Mouse (Mus musculus) CH12F3 (cell line): Measurements from ENCODE around the gene Nfe2.
"Not testable (repeated sequence)": the region's sequence is repeated elsewhere in the genome, so short reads cannot be mapped to it uniquely, and the experiment has no call there.

ENCODE experiments used
- in situ Hi-C: fragments of 300-500 bp; cut with MboI; formaldehyde crosslinking; loops from 2 replicates; pipeline ENCODE4 v1.14.3; 2020; ENCODE audit warnings: low sequenced_read_pairs

Nfe2 gene

DNA sequence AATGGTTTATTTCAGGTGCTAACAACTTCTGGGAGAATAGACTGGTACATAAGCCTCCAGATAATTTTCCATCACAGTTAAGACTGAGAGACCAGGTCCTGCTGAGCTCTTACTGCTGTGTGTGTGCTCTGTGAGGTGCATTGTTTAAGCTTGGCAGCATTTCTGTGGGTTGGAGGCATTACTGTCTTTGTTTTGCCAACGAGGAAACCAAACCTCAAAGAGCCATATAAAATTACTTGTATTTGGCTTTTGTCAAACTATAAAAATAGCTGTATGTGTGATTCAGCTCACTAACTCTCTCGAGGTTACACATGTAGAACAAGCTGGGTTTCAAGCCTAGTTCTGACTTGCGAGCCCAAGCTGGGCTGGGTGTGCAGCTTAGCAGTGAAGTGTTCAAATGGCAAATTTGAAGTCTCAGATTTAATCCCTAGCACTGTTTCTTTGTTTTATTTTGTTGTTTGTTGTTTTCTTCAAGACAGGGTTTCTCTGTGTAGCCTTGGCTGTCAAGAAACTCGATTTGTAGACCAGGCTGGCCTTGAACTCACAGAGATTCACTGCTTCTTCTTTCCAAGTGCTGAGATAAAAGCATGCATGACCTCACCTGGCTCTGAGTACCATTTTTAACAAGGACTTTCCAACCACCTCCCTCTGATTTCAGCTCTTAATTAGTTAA is 34.6 kb upstream of the Nfe2 start:
- in situ Hi-C loops, result no loop called here

DNA sequence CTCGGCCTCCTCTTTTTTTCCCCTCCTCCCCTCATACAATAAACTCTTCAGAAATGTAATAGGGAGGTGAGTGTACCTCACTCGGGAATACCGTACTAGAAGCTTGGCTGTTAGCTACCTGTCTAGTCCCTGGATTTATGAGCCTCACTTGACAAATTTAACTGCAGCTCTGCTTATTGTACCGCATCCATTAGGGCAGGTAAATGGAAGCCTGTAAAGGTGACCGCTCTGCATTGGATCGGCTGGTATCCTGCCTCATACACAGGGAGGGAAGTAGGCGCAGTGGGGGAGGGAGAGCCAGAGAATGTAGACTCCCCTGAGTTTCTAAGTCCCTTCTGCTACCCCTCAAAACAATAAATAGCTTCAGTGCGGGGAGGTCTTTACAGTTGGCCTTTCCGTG is 32.6 kb upstream of the Nfe2 start:
- in situ Hi-C loops, result no loop called here

DNA sequence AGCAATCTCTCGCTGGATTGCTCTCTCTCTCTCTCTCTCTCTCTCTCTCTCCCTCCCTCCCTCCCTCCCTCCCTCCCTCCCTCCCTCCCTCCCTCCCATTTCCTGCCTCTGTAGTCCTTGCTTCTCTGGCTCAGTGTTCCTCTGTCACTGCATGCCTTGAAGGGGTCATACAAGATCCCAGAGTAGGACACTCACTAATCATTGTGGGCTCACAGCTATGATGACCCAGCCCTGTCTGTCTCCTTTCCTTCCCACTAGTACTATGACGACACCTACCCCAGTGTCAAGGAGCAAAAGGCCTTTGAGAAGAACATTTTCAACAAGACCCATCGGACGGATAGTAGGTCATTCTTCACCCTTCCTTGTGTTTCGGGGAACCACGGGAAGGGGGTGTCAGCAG is 32.2 kb upstream of the Nfe2 start:
- in situ Hi-C loops, result no loop called here

DNA sequence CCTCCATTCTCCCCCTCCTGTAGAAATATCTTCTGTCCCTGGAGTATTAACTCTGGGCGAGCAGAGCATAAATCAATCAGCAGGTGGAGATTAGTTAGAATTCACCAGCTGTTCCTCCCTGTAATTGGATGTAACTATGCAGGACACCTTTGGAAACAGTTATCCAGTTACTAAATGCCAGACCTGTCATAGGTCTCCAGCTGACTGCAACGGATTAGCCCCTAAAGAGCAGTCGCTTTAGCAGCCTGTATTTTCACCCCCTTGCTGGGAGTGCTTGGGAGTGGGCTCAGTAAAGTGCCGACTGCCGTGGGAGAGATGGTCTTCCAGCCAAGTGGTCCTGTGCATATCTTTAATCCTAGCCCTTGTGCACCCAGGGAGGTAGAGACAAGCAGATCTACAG is 31.4 kb upstream of the Nfe2 start:
- in situ Hi-C loops, result no loop called here

DNA sequence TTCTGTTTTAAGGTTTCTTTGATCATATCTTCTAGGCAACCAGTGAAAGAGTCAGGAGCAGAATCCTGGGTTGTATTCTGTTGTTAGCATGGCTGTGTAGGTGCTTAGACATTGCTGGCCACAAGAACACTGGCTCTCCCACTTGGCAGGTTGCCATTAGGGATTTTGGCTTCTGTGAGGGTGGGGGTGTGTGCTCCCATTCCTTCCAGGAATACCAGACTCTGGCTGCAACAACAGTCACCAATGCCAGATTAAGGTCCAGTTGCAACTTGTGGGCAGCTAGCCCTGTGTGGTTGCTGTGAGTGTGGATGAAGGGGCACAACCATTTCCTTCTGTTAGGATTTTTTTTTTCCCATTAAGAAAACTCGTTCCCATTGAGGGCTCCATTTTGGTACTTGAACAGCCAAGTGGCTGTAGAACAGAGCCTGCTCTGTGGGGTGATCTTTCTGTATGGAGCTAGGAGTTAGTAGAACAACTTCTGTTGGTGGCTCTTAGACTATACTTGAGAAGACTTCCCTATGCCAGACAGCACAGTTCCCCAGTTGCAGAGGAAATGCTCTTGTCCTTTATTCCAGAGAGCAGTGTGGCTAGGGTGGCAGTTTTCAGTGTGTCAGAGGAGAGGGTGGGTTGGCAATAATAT is 27.7 kb upstream of the Nfe2 start:
- in situ Hi-C loops, result no loop called here

DNA sequence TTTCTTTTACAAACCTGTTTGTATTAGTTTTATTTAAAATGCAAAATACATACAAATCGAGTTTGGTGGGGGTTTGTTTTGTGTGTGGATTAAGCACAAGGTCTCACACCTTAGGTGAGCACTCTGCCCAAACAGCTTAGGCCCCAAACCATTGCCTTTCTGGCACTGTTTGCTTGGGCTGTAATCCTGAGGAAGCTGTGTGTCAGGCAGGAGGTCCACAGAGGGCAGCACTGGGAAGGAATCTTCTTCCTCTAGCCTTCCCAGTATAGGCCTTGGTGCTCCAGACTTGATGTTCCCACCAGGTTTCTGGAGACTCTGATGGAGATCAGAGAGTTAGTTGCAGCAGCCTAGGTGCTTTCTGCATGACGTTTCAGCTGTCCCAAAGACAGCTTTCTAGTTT is 26.4 kb upstream of the Nfe2 start:
- in situ Hi-C loops, result no loop called here

DNA sequence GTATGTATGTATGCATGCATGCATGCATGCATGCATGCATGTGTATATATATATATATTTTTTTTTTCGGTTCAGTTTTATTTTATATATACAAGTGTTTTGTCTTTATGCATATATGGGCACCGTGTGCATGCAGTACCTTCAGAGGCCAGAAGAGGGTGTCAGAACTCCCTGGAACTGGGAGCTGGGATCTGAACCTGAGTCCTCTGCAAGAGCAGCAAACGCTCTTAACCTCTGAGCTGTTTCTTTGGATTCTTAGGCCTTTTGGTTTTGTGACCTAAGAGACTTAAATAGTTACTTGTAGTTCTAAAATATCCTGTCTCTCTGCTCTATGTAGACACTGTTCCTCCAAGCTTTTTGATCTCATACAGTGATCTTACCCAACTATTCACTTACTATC is 25.9 kb upstream of the Nfe2 start:
- in situ Hi-C loops, result no loop called here

DNA sequence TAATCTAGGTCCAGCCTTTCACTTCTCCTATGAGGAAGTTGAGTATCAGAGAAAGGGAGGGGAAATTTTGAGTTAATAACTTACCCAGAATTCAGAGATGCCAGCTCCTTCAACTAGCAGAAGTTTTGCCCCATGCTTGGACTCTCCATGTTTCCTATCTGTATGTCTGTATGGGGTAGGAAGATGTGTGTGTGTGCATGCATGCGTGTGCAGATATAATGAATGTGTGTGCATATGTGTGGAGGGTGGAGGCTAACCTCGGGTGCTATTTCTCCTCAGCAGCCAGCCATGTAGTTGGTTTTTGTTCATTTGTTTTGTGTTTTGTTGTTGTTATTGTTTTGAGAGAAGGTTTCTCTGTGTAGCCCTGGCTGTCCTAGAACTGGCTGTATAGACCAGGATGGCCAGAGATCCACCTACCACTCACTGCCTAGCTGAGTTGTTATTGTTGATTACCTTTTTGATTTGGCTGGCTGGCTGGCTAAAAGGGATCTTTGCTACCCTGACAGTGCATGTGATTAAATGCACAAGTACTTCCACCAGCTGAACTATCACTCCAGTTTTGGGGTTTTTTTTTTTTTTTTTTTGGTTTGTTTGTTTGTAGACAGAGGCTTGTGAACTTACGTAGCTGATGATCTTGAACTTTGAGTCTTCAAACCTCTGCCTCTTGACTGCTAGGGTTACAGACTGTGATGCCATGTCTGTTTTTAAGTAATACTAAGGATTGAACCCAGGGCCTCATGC is 23.4 kb upstream of the Nfe2 start:
- in situ Hi-C loops, result no loop called here

DNA sequence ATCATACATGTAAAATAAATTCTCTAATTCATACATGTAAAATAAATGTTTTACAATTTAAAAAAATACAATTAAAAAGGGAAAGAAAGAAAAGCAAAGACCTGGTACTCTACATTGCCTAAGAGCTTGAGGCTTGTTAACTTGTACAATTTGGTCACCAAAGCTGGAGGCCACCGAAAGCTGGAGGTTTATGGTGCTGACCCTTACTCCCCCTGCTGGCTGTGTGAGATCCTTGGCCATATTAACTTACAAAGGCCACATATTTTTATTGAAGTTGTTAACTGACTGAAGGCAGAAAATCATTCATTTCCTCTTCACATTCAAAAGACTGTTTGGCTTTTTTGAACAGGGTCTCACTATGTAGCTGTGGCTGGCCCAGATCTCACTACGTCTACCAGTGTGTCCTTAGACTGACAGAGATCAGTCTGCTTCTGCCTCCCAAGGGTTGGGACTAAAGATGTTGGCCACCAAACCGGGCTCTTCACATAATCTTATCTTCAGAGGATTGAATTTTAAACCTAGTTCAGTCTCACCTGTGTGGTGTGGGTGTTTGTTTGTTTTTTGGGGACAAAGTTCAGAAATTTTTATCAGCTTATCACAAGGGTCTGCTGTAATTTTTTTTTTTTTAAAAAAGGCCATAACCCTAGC is 22.7 kb upstream of the Nfe2 start:
- in situ Hi-C loops, result no loop called here

DNA sequence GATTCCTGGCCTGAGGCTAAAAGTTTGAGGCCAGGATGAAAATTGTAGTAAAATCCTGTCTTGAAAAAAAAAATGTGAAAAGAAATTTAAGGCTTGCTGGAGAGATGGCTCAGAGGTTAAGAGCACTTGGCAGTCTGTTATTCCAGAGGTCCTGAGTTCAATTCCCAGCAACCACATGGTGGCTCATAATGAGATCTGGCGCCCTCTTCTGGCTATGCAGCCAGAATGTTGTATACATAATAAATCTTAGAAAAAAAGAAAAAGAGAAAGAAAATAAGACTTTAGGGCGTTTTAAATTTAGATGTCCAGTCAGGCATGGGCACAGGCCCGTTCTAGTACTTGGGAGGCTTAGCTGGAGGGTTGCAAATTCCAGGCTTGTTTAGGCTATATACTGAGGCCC is 21.5 kb upstream of the Nfe2 start:
- in situ Hi-C loops, result no loop called here

DNA sequence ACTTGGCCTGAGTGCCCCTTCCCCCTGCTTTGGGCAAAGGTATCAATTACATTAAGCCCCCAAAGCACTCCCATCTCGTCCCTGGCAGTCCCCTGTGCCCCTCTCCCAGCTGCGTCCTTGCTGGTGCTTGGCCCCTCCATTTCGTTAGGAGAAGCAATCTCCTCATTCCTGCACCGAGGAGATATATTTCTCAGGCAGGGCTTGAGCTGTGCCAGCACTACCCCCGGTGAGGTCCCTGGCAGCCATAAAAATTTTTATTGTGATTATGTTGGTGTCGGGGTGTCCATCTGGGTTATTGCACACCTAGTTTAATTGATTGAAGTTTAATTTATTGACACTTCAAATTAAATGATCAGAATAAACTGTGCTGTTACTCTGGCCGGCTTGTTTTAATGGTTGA is 19.7 kb upstream of the Nfe2 start:
- in situ Hi-C loops, result no loop called here

DNA sequence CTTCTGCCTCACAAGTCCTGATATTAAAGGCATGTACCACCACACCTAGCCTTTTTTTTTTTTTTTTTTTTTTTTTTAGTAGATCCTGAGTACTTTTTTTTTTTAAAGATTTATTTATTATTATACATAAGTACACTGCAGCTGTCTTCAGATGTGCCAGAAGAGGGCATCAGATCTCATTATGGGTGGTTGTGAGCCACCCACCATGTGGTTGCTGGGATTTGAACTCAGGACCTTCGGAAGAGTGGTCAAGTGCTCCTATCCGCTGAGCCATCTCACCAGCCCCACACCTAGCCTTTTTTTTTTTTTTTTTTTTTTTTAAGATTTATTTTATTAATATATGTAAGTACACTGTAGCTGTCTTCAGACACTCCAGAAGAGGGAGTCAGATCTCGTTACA is 17.7 kb upstream of the Nfe2 start:
- in situ Hi-C loops, result not testable (repeated sequence)

DNA sequence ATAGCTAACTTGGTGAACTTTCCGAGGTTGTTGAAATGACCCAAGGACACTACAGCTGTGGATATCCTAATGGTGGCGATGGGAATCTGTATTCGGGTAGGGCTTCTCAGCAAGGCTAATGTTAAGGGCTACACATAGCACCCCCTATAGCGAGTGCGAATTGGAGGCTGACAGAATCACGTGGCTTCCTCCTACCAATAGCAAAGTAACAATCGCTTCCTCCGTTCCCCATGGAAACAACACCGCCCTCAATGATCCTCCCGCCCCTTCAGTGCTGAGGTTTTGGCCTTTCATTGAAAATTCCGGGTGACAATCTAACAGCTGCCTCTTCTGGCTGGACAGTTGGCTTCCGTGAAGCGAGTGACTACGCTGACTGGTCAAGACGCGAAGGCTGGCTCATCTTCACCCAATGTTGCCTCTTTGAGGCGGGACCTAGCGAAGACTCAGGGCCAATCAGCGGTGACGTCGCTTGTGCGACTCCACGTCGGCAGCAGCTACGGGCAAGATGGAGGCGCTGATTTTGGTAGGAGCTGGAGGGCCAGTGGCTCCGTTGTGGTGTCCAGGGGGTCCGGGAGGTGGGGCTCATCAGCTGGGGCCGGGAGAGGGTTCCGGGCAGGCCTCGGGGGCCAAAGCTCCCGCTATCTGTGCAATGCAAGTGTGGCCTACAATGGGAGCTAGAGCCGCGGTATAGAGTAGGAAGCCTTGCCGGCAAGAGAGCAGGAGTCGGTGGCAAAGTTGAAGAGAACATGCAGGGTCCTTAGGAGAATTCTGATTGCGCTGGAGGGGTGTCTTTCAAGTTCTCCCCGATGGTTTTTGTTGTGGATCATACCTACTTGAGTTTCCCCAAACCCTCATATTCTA is 14.4 kb upstream of the Nfe2 start, which contains the start of gene Copz1:
Gene Copz1 (plus strand): TSS at position 296 of the 861 bp plus-strand sequence.
- in situ Hi-C loops, result no loop called here

DNA sequence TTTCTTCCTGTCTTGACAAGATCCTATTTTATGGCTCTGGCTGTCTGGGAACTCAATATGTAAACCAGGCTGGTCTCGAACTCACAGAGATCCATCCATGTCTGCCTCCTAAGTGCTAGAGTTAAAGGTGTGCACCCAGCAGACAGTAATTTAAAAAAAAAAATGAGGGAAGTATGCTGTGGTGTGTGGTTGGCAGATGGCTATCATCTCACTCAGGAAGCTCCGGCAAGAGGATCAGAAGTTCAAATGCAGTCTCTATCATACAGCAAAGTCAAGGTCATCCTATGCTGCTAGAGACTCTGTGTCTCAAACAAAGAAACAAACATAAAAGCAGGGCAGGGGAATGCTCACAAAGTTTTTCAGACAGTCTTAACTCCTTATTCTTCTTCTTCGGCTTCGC is 10.7 kb upstream of the Nfe2 start:
- in situ Hi-C loops, result no loop called here

DNA sequence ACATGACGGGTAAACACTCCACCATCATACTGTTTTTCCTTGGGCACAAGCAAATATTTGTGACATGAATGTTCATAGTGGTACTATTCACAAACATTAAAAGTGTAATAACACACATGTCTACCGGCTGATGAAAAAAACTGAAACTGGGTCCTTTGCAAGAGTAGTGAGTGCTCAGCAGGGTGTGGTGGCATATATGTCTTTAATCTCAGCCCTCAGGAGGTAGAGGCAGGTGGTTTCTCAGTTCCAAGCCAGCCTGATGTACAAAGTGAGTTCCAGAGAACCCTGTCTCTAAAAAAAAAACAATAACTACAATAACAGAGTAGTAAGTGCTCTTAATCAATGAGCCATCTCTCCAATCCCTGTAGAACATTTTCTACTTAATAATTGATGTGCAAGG is 6.6 kb upstream of the Nfe2 start:
- in situ Hi-C loops, result no loop called here

DNA sequence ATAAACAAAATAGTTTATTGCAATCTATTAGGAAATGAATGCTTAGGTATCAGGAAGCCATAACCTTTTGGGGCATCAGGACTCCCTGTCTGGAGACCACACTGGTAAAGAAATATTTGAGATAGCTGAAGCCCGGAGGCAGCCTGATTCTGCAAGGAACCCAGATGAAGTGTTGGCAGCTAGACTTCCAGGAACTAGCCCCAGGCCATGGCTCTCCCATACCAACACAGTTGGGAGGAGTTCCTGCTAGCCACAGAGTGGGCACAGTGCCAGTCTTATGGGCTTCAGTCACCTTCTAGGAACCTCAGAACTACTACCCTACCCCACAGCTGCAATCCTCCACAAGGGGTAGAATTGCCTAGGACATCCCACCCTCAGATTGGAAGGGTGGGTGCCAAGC is 1.8 kb upstream of the Nfe2 start:
- in situ Hi-C loops, result no loop called here

DNA sequence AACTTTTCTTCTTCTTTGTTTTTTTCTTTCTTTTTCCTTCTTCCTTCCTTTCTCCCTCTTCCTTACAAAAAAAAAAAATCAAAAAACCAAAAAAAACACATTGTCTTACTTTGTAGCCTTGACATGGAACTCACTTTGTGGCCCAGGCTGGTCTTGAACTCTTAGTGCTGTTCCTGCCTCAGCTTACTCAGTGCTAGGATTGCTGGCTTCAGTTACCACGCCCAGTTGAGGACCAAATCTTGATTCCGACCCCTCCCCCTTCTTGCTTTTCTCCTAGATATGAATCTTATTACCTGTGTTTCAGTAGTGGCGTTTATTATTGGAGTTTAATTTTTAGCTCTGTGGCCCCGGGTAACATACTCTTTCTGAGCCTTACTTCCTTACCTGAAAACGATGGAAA is 959 bp upstream of the Nfe2 start:
- in situ Hi-C loops, result no loop called here

DNA sequence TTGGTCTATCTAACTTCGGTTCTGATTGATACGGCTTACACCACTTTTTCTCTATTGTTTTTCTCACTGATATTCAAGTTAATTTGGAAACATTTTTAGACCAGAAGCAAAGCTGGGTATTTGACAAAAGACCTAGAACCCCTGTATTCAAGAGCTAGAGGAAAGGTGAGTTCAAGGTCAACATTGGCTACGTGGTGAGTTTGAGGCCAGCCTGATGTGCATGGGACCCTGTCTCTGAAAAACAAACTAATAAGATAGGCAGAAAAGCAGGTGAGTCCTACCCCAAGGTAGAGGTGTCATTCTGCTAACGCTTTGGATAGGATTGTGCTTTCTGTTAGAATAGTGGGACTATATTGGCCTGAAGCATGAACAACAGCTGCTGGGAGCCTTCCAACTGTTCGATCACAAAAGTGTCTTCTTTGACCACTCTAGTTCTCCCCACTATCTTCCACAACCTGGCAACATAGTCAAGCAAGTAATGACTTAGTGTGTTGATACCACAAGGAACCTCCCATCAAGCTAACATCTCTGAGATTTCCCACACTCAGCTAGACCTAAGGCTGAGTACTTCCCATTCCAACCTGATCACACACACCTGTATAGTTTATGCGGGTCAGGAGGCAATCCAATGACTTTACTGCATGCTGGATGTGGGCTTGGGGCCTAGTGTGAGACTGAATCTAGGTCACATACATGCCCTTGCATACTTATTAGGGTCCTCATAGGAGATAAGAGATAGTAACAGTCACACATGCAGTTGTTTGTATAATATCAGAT is 1.8 kb downstream of the Nfe2 start:
- in situ Hi-C loops, result no loop called here

DNA sequence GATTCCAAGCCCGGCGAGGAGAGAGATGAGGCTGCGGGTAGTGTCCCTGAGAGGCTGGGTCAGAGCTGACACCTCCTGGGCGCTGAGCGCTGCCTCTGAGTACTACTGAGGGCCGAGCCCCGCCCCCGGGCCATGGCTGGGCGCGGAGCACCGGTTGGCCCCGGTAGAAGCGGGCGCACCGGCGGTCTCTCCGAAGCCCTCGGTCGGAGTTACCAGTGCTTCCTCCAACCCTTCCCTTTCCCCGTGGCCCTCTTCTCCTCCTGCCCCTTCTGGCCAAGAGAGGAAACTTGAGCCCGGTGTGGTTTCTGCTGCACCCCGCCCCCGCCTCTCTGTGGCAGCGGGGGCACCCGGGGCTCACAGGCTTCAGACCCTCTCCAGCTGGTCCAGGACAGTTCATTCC is 3.0 kb downstream of the Nfe2 start:
- in situ Hi-C loops, result no loop called here

DNA sequence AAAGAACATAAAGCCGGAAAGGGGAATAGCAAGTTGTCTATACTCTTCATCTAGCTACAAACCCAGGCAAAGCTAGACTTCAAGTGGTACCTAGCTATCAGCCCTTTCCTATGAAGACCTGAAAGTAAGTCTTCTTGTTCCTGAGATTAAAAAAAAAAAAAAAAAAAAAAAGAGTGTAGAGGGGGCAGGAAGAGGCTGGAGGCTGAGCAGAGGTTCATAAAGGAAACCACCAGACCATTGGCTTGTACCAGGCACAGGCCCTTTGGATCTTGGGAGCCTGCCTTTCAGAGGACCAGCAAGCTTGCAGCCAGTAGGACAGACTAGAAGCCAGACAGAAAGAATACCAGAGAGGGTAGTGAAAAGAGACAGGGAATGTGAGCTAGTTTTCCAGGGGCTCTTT is 4.9 kb downstream of the Nfe2 start:
- in situ Hi-C loops, result no loop called here
